Mouse (Mus musculus) urinary bladder, postnatal 36 days (tissue): ENCODE results near the gene Olfr867.

Experiments
- DNase-seq, 2 experiments: peaks; one replicate each; pipeline ENCODE4 v3.0.0; 2022; ENCODE audit warnings: low spot score in 2 of 2, mixed read lengths in 1 of 2

Gene Olfr867

GRCm38 (mm10) chr9:20057462-20057861 lies at the start of gene Olfr867:
Gene Olfr867, minus strand, starts transcription at chr9:20057562.
- no peak for DNase-seq

GRCm38 (mm10) chr9:20098326-20098725 lies 41.0 kb upstream of the Olfr867 start, which contains the start of gene Olfr868:
Gene Olfr868, plus strand, starts transcription at chr9:20098626.
- no peak for DNase-seq

GRCm38 (mm10) chr9:20073523-20074177 lies 16.3 kb upstream of the Olfr867 start:
- DNase-seq, result no peak

- no peak for DNase-seq
Measured at GRCm38 (mm10) chr9:20071291-20071690, 13.9 kb upstream of the Olfr867 start.

GRCm38 (mm10) chr9:20070236-20070635 lies 12.9 kb upstream of the Olfr867 start:
- no peak for DNase-seq

- DNase-seq, result no peak
Measured at GRCm38 (mm10) chr9:20047964-20048363, 9.4 kb downstream of the Olfr867 start.

GRCm38 (mm10) chr9:20027935-20028334 lies 29.4 kb downstream of the Olfr867 start, which contains the start of gene Olfr866:
Gene Olfr866, minus strand, starts transcription at chr9:20028035.
- DNase-seq, result no peak
